Mouse (Mus musculus) Muller cell, postnatal 12 days (primary cell): ENCODE measurements at regions not wholly inside any gene's neighbourhood (a gene's known extent, or its start where the extent isn't known, plus 50 kb on each side); places are given as distances from the start of the nearest gene placed in this dataset.

ENCODE experiments used
- DNase-seq: peaks from one replicate; pipeline ENCODE4 v3.0.0-alpha.2; 2015; ENCODE audit errors: inconsistent ontology term

DNA sequence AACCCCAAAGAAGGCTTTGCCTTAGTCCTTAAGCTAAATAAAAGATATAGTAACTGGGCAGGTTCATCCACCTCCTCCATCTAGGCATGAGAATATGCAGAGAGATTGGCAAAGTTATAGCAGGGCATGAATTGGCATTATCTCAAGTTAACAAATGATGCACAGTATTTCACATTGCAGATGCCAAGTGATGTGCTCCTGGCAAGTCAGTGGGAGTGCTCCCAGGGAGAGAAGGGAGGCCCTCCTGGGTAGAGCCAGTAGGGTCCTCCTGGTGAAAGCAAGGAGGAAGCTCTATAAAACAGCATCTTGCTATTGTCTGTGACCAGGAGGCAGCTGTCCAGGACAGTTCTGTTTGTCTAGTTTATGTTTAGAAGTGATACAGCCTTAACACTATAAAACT, 496.6 kb upstream of the Sox11 start:
- DNase-seq, result no peak

GRCm38 (mm10) chr12:27838384-27838783, 496.0 kb upstream of the Sox11 start:
- DNase-seq, result no peak

DNA sequence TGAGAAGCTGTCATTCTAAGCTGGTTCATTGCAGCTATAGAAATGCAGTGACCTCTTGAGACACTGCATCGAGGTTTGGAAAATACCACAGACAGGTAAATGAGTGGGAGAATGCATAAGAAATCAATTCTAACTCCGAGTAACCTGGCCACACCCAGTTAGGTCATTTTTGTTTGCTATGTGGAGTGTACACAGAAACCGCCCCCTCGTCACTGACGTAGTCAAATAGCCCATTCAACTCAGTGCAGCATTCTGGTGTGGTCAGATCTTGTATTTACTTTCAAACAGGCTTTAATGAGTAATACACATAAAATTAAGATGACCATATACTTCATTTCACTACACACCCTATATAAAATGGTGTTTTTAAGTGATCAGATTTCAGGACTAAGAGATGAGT, 483.8 kb upstream of the Sox11 start:
- DNase-seq, result no peak

DNA sequence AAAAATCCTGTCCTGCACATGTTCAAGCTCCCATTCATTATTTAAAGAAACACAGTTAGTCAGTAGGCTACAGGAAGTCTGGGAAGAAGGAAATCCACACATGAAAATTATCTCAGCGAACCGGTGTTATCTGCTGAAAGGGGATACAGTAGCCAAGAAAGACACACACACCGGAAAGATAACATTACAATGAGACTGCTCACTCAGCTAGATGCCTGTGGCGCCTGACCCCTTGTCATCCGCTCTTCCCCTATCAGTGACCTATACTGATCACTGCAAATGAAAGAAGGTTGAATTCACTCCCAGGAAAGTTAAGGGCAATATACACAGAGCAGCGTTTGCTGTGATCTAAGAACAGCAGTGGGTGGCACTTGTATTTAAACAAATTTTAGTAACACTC, 481.0 kb upstream of the Sox11 start:
- no peak for DNase-seq

- DNase-seq, result no peak
Measured at GRCm38 (mm10) chr12:27796642-27797041, 454.3 kb upstream of the Sox11 start.

DNA sequence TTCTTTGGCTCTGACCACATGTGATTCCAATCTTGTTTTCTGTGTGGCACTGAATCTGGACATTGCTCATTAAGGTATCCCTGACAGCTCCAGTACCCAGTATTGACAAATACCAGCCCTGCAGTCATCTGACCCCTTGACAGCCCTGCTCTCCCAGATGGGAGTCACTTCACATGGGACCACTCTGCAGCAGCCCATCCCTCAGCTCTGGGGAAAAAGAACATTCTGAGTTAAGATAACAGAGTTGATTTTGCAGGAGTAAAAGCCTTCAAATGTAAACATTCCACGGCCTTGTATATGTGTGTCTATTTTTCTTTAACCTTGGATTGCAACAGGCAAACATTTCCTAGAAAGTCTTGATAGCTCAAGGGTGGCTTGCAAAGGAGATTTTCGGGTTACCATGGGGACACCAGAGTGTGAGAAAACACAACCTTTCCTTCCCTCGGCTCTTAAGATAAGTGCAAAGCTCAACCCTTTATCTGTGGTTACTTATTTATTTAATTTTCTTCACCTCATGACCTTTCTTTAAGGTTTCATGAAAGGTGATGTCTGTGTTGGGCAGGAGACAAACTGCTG, 444.4 kb upstream of the Sox11 start:
- no peak for DNase-seq

GRCm38 (mm10) chr12:27780801-27781200, 438.4 kb upstream of the Sox11 start:
- peak; percentile 15 for DNase-seq

DNA sequence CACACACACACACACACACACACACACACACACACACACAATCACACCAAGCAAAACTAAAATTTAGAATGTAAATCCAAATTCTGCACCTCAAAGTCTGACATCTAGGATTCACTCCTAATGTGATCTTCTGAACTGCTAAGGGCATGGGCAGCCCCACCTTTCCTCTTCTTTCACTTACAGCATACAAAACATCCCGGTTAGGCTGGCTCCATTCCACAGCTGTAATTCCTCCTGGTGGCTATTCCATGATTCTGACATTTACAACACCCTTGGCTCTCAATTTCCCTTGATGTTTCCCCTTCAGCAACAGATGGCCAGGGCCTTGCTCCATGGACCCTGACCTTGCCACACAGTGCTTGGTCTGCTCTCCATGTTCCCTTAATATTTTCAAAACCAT, 423.6 kb upstream of the Sox11 start:
- DNase-seq, result no peak

GRCm38 (mm10) chr12:27759016-27759415, 416.6 kb upstream of the Sox11 start:
- no peak for DNase-seq

DNA sequence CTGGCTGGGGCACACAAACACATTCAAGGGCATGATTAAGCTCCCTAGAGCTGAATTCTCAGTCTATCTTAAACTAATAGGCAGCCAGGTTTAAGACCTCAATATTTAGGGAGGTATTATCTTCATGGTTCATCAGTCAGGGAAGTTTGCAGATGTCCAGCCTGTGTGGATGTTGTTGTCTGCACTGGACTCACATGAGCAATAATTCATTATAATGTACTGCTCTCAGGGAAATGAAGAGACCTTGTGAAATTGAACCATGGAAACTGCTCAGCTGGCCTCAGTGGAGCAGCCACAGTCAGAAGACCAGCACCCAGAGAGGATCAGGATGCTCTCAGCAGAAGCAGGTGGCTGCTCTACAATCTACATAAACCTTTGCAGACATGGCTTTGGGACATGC, 415.3 kb upstream of the Sox11 start:
- no peak for DNase-seq

- no peak for DNase-seq
Measured at GRCm38 (mm10) chr12:27724619-27725200, 382.3 kb upstream of the Sox11 start.

DNA sequence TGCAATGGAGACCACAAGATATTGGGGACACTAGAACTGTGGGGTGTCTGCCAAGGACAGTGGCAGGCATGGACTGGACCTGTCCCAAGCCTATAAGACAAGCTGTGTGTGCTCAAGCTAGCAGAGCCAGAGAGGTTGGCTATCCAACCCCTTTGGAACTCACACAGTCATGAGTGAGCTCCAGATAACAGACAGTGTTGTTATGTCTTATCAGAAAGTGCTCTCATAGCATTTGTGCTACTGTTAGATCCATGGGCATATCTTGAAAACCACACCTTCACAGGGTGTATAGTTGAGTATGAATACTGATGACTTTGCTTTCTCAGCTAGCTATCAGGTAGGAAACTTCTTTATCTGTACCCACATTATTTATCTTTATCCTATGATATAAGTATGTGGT, 338.1 kb upstream of the Sox11 start:
- no peak for DNase-seq

GRCm38 (mm10) chr12:27673404-27673803, 331.0 kb upstream of the Sox11 start:
- no peak for DNase-seq

DNA sequence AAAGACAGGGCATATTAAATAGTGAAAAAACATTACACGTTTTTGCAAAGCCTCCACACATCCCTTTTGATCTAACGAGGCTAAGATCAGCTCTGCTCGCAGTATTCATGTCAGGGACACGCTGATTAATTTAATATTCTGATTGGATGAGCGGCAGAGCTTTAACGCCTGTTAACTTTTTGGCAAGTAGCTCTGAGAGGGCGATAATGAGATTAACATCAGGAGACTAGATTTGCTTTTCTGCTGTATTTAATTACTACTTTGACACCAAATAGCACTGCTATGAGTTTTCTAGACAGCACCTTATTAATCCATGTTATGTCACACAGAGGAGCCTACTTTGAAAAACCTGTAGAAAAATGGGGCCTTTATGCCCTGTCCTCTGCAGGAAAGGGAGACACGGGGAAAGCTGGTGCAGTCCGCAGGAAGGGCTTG, 328.3 kb upstream of the Sox11 start:
- no peak for DNase-seq

GRCm38 (mm10) chr12:27670190-27670589, 327.8 kb upstream of the Sox11 start:
- no peak for DNase-seq

- no peak for DNase-seq
Measured at GRCm38 (mm10) chr12:27669542-27669941, 327.2 kb upstream of the Sox11 start.

DNA sequence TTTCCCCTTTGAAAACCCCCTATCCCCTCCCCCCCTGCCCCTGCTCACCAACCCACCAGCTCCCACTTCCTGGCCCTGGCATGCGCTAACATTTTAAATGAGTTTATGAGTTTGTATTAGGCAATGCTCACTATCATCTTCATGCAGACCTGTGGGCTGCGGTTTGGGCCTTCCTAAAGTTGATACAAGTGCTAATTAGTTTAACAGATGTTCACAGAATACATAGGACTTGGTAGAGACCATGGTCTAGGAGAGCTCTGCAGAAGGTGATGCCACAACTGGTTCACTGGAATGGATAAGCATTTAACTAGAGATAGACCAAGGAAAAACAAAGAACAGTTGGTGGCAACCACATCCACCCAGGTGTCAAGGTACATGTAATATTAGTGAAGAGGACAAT, 324.1 kb upstream of the Sox11 start:
- no peak for DNase-seq

GRCm38 (mm10) chr12:27663126-27663525, 320.8 kb upstream of the Sox11 start:
- no peak for DNase-seq

- no peak for DNase-seq
Measured at GRCm38 (mm10) chr12:27662723-27663122, 320.3 kb upstream of the Sox11 start.

DNA sequence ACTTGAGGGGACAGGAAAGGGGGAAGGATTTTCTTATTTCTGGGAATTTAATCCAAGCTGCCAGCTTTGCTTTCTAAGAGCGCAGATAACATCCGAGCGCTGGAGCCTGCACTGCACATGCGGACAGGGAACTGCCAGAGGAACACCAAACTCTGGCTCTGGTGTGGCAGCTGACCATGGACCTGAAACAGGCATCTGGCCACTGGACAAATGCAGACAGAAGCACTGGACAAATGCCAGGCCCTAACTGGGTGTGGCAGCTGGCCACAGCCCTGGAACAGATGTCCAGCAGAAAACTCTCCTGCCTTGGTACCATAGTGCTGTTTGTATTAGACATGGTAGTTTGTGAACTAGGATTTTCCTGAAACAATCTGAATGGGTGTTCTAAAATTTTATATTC, 315.2 kb upstream of the Sox11 start:
- DNase-seq, result no peak

DNA sequence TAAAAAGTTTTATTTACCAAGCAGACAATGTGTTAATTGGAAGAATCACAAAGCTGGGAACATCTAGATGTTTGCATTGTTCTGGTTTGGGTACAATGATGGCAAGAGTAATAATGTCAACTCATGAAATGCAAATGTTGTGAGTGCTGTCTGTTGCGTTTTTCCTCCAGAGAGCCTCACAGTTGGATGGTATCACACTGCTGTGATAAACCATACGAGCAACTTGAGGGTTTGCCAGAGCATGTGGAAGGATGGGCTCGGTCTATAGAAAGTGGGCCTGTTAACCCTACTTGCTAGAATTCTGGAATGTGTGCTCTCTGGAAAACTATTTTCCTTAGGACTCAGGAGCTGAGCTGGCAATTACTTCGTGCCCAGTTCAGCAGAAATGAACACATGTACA, 311.2 kb upstream of the Sox11 start:
- no peak for DNase-seq

- DNase-seq, result no peak
Measured at GRCm38 (mm10) chr12:27648602-27649001, 306.2 kb upstream of the Sox11 start.

DNA sequence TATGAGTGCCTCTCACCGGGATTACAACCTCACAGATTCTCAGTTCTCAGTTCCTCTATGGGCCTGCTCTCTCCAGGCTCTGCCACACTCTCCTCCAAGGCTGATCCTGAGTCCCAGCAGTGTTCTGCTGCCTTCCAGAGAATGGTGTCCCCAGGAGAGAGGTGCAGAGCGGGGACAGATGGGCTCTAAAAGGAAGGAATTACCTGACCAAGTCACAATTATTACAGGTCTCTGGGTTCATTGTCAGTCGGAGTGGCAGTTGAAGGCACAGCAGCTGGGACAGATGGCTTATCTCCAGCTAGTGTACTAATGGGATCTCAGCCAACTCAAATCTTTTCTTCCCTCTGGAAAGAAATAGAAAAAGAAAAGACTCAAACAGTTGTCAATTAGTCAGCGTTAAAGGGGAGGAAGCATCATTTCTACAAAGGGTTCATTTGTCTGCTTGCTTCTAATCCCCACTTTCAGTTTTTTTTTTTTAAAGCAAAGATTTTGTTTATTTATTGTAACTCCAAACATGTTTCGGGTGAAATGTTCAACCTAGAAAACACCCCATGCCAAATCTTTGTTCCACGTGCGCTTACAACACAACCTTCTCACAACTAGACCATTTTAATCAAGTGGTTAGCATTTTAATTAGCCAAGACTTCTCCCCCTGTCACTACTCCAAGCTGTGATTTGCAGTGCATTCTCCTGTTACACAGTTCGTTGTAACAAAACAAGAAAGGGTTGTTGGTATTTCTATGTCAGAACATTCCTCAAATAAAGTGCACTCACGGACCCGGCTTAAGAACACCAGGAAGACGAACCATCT, 304.3 kb upstream of the Sox11 start:
- DNase-seq, result peak; percentile 55
